Mouse (Mus musculus) E14TG2a.4 (cell line): Measurements from ENCODE around the gene Rpl22.

Experiments
- CTCF ChIP-seq: conservative IDR thresholded peaks from 2 replicates; pipeline ENCODE4 v1.5.1; 2014; ENCODE audit warnings: low read length
- NANOG ChIP-seq: IDR thresholded peaks from 2 replicates; pipeline ENCODE4 v1.6.1; 2014; ENCODE audit warnings: borderline replicate concordance, low read length, mixed read lengths

DNA sequence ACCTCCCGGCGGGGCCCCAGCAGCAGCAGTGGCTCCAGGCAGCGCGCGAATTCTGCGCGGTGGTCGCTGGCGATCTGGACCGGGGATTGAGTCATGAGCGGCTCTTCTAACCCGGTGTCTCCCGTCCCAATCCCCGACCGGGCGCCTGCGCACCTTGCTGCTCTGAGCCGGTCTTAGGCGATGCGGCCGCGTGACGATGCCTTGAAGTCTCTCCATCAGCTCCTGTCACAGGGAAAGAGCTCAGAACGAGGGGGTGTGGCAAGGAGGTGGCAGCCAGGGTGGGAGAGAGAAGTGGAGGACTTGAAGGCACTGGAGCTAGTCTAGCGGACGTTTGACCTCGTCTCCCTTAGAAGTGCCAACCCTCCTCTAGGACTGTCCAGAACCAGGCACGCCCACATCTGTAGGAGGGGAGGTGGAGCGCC, 12.3 kb upstream of the Rpl22 start:
- no peak for TF ChIP-seq CTCF
- TF ChIP-seq NANOG: no peak
